Mouse (Mus musculus) embryo, embryonic 11 days (tissue): ENCODE data around the gene Adam1b.

Experiments
- DNase-seq: peaks from one replicate; pipeline ENCODE4 v3.0.0-alpha.2; 2015

Gene Adam1b

GRCm38 (mm10) chr5:121493305-121493704 is 9.9 kb downstream of the Adam1b start:
- no peak for DNase-seq

DNA sequence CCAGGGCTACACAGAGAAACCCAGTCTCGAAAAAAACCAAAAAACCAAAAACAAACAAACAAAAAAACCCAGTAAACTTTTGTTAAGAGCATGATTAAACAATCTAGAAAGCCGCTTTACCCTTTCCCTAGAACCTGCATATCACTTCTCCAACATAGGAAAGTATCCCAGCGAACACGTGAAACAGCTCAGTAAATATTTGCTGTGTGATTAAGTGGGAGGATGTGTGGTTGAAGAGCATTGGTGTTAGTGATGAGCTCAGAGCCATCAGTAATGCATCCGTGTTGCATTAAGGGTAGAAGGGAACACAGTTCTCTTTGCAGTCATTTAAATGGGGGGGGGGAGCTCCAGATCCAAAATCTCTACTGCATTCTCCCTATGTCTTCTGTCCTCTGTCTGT is 18.4 kb downstream of the Adam1b start:
- DNase-seq: no peak

DNA sequence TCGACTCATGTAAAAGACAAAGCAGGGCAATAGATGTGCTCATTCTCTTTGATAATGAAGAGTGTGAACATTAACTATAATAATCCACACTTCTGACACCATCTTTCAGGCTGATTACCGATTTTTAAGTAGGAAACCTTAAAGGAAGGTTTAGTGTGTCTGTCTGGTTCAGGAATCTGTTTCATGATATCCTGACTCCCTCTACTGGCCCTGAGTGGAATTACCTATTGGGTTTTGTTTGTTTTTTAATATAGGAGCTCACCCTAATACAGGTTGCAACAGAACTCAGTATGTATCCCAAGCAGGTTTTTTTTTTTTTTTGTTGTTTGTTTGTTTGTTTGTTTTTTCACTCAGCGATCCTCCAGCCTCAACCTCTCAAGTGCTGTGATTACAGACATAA is 25.6 kb downstream of the Adam1b start:
- peak; percentile 78 for DNase-seq

- DNase-seq: no peak
Measured at GRCm38 (mm10) chr5:121476040-121476439, 27.2 kb downstream of the Adam1b start.

GRCm38 (mm10) chr5:121474610-121475009 is 28.6 kb downstream of the Adam1b start:
- no peak for DNase-seq

- DNase-seq: no peak
Measured at GRCm38 (mm10) chr5:121472411-121472810, 30.8 kb downstream of the Adam1b start.

GRCm38 (mm10) chr5:121469566-121469965 is 33.7 kb downstream of the Adam1b start:
- DNase-seq: no peak

- no peak for DNase-seq
Measured at GRCm38 (mm10) chr5:121463601-121464250, 39.5 kb downstream of the Adam1b start.

DNA sequence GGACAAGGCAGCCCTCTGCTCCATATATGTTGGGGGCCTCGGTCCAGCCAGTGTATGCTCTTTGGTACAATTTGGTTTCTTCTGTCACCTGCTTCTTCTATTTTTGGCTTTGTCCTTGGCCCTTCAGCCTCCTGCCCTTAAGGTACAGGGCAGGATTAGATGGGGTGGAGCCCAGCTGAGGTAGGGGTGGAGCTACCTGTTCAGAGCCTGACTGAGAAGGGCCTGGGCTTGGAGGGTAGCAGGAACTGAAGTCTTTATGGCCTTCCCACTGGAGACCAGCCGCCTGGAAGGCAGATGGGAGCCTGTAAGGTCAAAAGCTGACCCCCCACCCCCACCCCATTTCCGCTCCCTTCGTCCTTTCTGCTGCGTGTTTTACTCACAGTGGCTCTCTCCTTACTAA is 40.3 kb downstream of the Adam1b start:
- no peak for DNase-seq

DNA sequence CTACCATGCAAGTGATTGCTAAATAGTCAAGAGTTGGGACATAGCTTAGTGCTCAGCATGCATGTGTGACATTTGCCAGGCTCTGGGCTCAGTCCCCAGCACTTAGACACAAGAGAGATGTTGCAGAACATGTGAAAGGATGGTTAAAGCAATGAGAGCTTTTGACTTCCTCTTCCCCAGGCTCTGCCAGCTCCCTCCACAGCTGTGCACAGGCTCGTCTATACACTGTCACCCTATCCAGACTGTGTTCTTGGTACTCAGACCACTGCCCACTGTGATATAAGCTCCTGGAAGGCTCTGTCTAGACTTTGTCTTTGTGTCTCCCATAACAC is 41.1 kb downstream of the Adam1b start:
- DNase-seq: no peak

DNA sequence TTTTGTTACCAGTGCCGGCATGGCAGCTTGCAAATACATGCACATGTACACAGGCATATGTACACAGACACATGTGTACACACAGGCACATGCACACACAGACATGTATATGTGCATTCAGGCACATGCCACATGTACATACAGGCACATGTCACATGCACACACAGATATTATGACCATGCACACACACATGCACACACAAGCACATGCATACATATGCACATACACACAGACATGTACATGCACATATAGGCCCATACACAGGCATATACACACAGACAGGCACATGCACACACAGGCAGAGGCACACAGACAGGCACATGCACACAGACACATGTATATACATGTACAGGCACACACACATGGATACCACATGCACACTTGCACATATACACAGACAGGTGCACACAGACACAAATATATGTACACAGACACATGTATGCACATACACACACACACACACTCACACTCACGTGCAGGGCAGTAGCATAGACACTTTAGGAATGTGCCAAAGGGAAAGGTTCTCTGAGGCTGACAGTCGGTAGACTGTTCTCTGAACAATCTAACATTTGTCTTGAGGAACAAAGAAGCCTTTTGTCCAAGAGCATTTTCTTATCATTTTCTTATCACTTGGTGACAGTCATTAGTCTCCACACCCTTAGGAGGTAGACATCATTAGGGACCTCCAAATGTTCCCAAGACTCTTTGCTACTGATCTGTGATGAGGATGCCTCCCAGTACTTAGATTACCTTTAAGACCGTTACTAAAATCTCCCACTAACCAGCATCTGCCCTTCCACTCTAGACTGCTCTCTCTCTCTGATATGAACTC is 41.7 kb downstream of the Adam1b start:
- DNase-seq: no peak

DNA sequence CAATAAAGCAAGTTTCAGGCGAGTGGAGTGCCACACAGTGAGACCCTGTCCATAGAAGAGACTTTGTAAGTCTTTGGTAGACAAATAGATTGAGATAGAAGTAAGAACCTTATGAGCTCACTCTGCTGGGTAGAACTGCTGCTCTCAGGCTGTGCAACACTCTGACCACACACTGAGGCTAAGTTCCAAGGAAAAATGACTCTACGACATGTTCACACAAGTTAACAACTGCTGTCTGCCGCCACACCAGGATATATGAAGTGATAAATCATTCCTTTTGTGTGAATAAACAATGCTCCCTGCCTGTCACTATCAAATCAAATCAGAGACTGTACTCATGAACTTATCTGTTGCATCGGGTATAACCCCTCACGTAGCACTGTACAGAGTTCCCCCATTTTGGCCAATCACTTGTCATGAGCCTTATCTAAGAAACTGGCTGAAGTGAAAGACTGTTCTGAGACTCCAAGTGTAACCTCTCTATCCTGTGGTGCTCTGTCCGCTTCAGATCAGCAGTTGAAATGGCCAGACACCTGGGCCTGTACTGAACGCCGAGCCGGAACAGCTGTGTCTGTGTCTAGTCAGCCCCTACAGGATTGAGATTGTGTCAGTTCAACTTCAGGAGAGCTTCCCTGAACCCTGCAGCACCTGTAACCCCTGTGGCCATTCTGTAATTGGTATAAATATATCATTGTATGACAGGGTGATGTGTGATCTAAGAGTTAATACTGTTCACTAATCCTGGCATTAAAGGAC is 47.5 kb downstream of the Adam1b start:
- no peak for DNase-seq

GRCm38 (mm10) chr5:121454503-121454782 is 48.8 kb downstream of the Adam1b start:
- DNase-seq: no peak

GRCm38 (mm10) chr5:121453743-121454502 is 49.3 kb downstream of the Adam1b start:
- DNase-seq: no peak

- DNase-seq: no peak
Measured at GRCm38 (mm10) chr5:121452906-121453305, 50.3 kb downstream of the Adam1b start.

DNA sequence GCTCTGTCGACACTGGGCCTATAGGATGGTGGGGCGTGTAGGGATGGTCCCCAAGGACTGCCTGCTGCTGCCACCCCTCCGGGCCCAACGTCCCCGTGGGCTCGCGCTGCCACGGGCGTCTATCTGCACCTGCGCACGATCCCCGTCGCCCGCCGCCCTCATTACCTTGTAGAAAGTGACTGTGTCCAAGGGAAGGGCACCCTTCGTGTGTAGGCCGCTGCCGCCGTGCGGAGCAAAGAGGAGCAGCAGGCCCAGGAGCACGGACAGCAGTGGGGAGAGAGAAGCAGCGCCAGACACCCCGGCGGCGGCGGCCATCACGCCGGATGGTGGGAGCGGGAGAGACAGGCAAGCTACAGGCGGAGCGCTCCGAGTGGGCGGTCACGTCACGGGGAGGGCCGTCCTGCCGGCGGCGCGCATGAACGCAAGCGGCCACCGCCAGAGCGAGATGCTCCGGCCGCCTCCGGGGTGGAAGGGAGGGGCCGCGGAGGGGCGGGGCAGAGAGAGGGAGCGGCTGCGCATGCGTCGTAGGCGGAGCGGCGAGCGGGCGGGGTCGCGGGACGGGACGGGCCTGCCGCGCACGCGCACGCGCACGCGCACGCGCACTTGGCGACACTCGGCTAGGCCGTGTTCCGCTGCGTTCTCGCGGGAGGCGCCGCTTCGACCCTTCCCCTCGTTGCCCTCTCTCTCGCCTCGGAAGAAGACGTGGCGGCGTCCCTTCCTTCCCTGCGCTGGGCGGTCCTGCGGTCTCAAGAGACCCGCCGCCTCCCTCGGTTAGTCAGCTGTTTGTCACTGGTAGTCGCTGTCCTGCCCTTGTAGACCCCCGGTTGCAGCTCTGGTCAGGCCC is 51.0 kb downstream of the Adam1b start, which contains the start of gene Erp29:
Erp29 (minus strand) TSS at position 481 of the 844 bp plus-strand sequence.
- DNase-seq: peak; percentile 97

GRCm38 (mm10) chr5:121451644-121452025 is 51.6 kb downstream of the Adam1b start, which contains the start of gene Tmem116:
Gene Tmem116, plus strand, starts transcription at chr5:121451893.
- peak; percentile 72 for DNase-seq

DNA sequence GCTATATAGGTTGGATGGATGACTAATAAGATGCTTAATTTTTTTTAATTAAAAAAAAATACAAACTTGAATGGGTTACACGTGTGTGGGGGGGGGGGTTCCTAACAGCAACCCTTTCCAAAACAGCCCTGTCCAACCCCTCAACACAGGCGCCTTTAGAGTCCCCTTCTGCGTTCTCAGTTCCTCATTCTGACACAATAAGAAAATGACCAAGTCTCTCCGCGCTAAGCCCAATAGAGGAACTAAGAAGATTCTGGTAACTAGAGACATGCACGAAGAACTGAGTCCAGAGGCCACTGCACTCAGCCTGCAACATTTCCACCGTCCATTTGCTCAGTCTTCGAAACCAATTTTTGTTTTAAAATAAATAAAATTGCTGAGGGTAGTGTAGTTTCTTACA is 52.0 kb downstream of the Adam1b start:
- DNase-seq: peak; percentile 12

GRCm38 (mm10) chr5:121450476-121450875 is 52.8 kb downstream of the Adam1b start:
- no peak for DNase-seq
